Mouse (Mus musculus) E14TG2a.4 (cell line): ENCODE measurements around the gene Slc25a39.

ENCODE experiments used
- CTCF ChIP-seq: conservative IDR thresholded peaks from 2 replicates; pipeline ENCODE4 v1.5.1; 2014; ENCODE audit warnings: low read length
- POU5F1 ChIP-seq: IDR thresholded peaks from 2 replicates; pipeline ENCODE4 v1.6.1; 2014; ENCODE audit warnings: low read length, borderline replicate concordance

DNA sequence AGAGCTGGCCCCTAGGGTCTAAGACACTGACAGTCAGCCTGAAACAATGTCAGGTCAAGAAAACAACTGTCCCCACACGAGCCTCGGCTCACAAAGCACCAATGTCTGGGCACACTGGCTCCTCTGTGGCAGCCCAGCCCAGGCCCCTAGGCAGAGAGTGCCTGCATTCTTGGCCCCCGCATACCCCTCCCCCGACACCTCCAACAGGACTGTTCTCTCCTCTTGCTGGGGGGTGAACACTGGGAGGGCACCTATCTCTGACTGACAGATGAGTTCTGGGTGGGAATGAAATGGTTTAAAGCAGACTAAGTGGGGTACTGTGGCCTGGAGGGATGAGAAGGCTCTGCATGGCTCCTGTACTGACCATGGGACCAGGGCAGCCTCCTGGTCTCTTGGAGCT, 42.0 kb downstream of the Slc25a39 start:
- TF ChIP-seq CTCF (no peak), POU5F1 (no peak)
